Mouse (Mus musculus) megakaryocyte progenitor cell, adult 5-6 weeks (primary cell): ENCODE results near the gene Caln1. TPM values are rescaled to one million over a fixed set of nuclear protein-coding genes. Genes with fewer than 3 reads are reported as not detected.

ENCODE experiments used
- ATAC-seq: replicated peaks from 2 replicates; pipeline ENCODE4 v1.8.0; 2016; ENCODE audit warnings: mild to moderate bottlenecking, moderate TSS enrichment, inconsistent platforms; ENCODE audit not compliant: poor library complexity
- total RNA-seq, 2 experiments: library from RNA; stranded (forward) in 1 of 2; stranded (reverse) in 1 of 2; fragments of 157-497, 149-512 nt in 1 of 2; fragments of 200-1000 nt in 1 of 2; gene quantifications; 2 replicates each; pipeline versions ENCODE4 v1.2.3 to v1.2.4; 2015 to 2017

Caln1 gene
- total RNA-seq, 2 experiments from 2014 or later, result not detected

- ATAC-seq, result no peak
Measured at GRCm38 (mm10) chr5:130880331-130880730, 511.1 kb downstream of the Caln1 start.

GRCm38 (mm10) chr5:130891735-130892134, 522.5 kb downstream of the Caln1 start:
- no peak for ATAC-seq

GRCm38 (mm10) chr5:130895991-130896390, 526.7 kb downstream of the Caln1 start:
- ATAC-seq, result no peak

Other genes starting within 250 kb of the Caln1 start
- 1.9 and 2.7 TPM in 2 replicates for gene Kctd7, start 224.6 kb upstream of the Caln1 start, total RNA-seq (2015)
- gene Kctd7, start 224.6 kb upstream of the Caln1 start, total RNA-seq (2017), result 2.3 and 5.3 TPM in 2 replicates
- gene Rabgef1, start 197.7 kb upstream of the Caln1 start, total RNA-seq (2015), result 16.0 and 20.1 TPM in 2 replicates
- gene Rabgef1, start 197.7 kb upstream of the Caln1 start, total RNA-seq (2017), result 16.2 and 28.2 TPM in 2 replicates
- gene Tmem248, start 152.4 kb upstream of the Caln1 start, total RNA-seq (2015), result 61.7 and 64.2 TPM in 2 replicates
- 75.6 and 75.9 TPM in 2 replicates for gene Tmem248, start 152.4 kb upstream of the Caln1 start, total RNA-seq (2017)
- 48.9 and 54.6 TPM in 2 replicates for gene Sbds, start 113.9 kb upstream of the Caln1 start, total RNA-seq (2015)
- gene Sbds, start 113.9 kb upstream of the Caln1 start, total RNA-seq (2017), result 91.9 and 103 TPM in 2 replicates
- 15.3 and 17.0 TPM in 2 replicates for gene Tyw1, start 113.8 kb upstream of the Caln1 start, total RNA-seq (2015)
- gene Tyw1, start 113.8 kb upstream of the Caln1 start, total RNA-seq (2017), result 37.7 and 42.0 TPM in 2 replicates
- not detected in 2 replicates for gene A330070K13Rik, start 15.2 kb downstream of the Caln1 start, total RNA-seq (2015)
- not detected in 2 replicates for gene A330070K13Rik, start 15.2 kb downstream of the Caln1 start, total RNA-seq (2017)